26 mouse cellular contexts compared by ENCODE assay signal in genomic region chr12:71055537-71055936, GRCm38 (mm10). TPM values are rescaled to one million over a fixed set of nuclear protein-coding genes. Genes with fewer than 3 reads are reported as not detected.
DNase-seq lines count a peak whose midpoint lies in the region; ATAC-seq lines count a peak whose summit lies in the region.
"Had no signal": no experiment of that assay in that cellular context is flagged by ENCODE, and none has a peak within 500 bp of the region (broad histone marks: within the 10 kb centered on the region; RNA-seq: fewer than 3 reads in every experiment).

No protein-coding gene starts in this region.

- H3K9me3 ChIP-seq in hindbrain, embryonic 12.5 days (replicated peaks) = no peaks in the 10 kb centered on the region
- H3K9me3 ChIP-seq: embryonic facial prominence, embryonic 13.5 days; forebrain, embryonic 12.5 days; heart, embryonic 15.5 days; intestine, embryonic 15.5 days had no signal

- peaks cover 6% of the 10 kb centered on the region; the same call in 1 of the 2 replicates for H3K36me3 ChIP-seq in hindbrain, embryonic 12.5 days
- H3K36me3 ChIP-seq: intestine, embryonic 15.5 days had no signal

- H3K27ac ChIP-seq in hindbrain, embryonic 12.5 days = no peak overlapping the region
- H3K27ac ChIP-seq: embryonic facial prominence, embryonic 13.5 days; forebrain, embryonic 12.5 days; heart, embryonic 15.5 days; hindbrain, postnatal 0 days; intestine, embryonic 15.5 days had no signal

- no peak overlapping the region for H3K4me2 ChIP-seq in hindbrain, embryonic 12.5 days (replicated peaks)
- H3K4me2 ChIP-seq: embryonic facial prominence, embryonic 13.5 days; forebrain, embryonic 12.5 days; heart, embryonic 11.5 days; heart, embryonic 15.5 days; intestine, embryonic 15.5 days had no signal

- intact Hi-C loops in heart, postnatal 25 days (cut with DNase I) = no loop called here

- no peaks in the 10 kb centered on the region for H3K27me3 ChIP-seq in hindbrain, embryonic 12.5 days
- H3K27me3 ChIP-seq: embryonic facial prominence, embryonic 13.5 days; forebrain, embryonic 12.5 days; heart, embryonic 15.5 days; intestine, embryonic 15.5 days had no signal

- peak; percentile 64 for DNase-seq in heart, adult 11 months
- DNase-seq in heart, postnatal 25 days (ENCODE audit: low spot score) = no peak
- DNase-seq in 416B (ENCODE audit: low read depth) = peak; percentile 34
- no peak for DNase-seq in cerebellum, postnatal 4 days (ENCODE audit: low spot score in 2 of 2)
- DNase-seq: adrenal gland, postnatal 10 days; cerebellum, adult 11 months; cerebellum, adult 8-10 months; cerebellum, postnatal 14 days; gastrocnemius, postnatal 10 days; heart, postnatal 14 days; kidney, adult 2 months had no signal

- ATAC-seq in granulocyte monocyte progenitor cell, adult 5-6 weeks (replicated peaks; ENCODE audit: poor library complexity, severe bottlenecking) = peak; percentile 82
- peak; percentile 45; the same call in 1 of the 2 replicates for ATAC-seq in monocyte, adult 5-6 weeks (replicated peaks; ENCODE audit: insufficient number of reproducible peaks, low FRiP score, low TSS enrichment, poor library complexity, severe bottlenecking)
- ATAC-seq in hindbrain, embryonic 12.5 days (ENCODE audit: low FRiP score) = no peak
- ATAC-seq: forebrain, embryonic 16.5 days; hindbrain, postnatal 0 days; intestine, embryonic 15.5 days had no signal

- H3K9ac ChIP-seq in hindbrain, embryonic 12.5 days = no peak overlapping the region
- H3K9ac ChIP-seq: embryonic facial prominence, embryonic 13.5 days; forebrain, embryonic 12.5 days; heart, embryonic 15.5 days; intestine, embryonic 15.5 days had no signal

- H3K4me3 ChIP-seq in hindbrain, embryonic 12.5 days = no peak overlapping the region
- H3K4me3 ChIP-seq: embryonic facial prominence, embryonic 13.5 days; forebrain, embryonic 12.5 days; heart, embryonic 15.5 days; intestine, embryonic 15.5 days had no signal

- 82% methylated on average over 3 of the region's 3 CpGs for WGBS in hindbrain, embryonic 12.5 days

- H3K4me1 ChIP-seq in hindbrain, embryonic 12.5 days = peaks cover 2% of the 10 kb centered on the region; the same call in 1 of the 2 replicates
- H3K4me1 ChIP-seq: embryonic facial prominence, embryonic 13.5 days; intestine, embryonic 15.5 days had no signal

RNA-seq across cellular contexts. Expression of gene Arid4a, which starts 39.7 kb away (rescaled TPM):
- 10 to 100 TPM; 12.0 to 16.7 TPM for total RNA-seq in heart, postnatal 25 days (2021)
- 23.8 and 26.9 TPM in 2 replicates for total RNA-seq in granulocyte monocyte progenitor cell, adult 5-6 weeks (2014; fragmentation: Nextera tagmentation)
- total RNA-seq in granulocyte monocyte progenitor cell, adult 5-6 weeks (2017) = 43.3 and 46.0 TPM in 2 replicates
- 91.2 to 156 TPM (median 106 TPM) in 3 replicates for total RNA-seq in monocyte, adult 5-6 weeks (2017)
- polyA plus RNA-seq in hindbrain, embryonic 12.5 days (2016; fragmentation: Nextera tagmentation; extraction: Ambion mirVana) = 35.1 and 36.4 TPM in 2 replicates

RNA-seq across cellular contexts. Expression of gene Tomm20l, which starts 55.7 kb away (rescaled TPM):
- total RNA-seq in heart, postnatal 25 days (2021) = 1 to 10 TPM in 1 of 2 experiments, under 1 TPM in 1; 0.81 to 2.1 TPM
- not detected in 2 replicates for total RNA-seq in granulocyte monocyte progenitor cell, adult 5-6 weeks (2014; fragmentation: Nextera tagmentation)
- total RNA-seq in granulocyte monocyte progenitor cell, adult 5-6 weeks (2017) = not detected in 2 replicates
- not detected in 3 replicates for total RNA-seq in monocyte, adult 5-6 weeks (2017)
- not detected in 2 replicates for polyA plus RNA-seq in hindbrain, embryonic 12.5 days (2016; fragmentation: Nextera tagmentation; extraction: Ambion mirVana)
- total RNA-seq: ES-E14; gastrocnemius, postnatal 10 days; hindbrain, postnatal 0 days had no signal
- polyA plus RNA-seq: brain, embryonic 14.5 days; embryonic facial prominence, embryonic 13.5 days; forebrain, embryonic 12.5 days; forebrain, embryonic 16.5 days; frontal cortex, adult 2 months; gonadal fat pad, adult 2 months; hindbrain, embryonic 11.5 days; intestine, embryonic 15.5 days; kidney, adult 2 months had no signal

Comparison
In these comparisons a context has a peak if more than half of its experiments do, and no peak if none do; other contexts are left out.
1. DNase-seq: peak in heart, adult 11 months (single experiment) and 416B (single experiment); none in heart, postnatal 25 days (single experiment) and cerebellum, postnatal 4 days (0 of 2).